ENCODE assay signal across 24 mouse cellular contexts in genomic region chr4:136887714-136888113, GRCm38 (mm10).
"Had no signal": no experiment of that assay in that cellular context is flagged by ENCODE, and none has a peak within 500 bp of the region (broad histone marks: within the 10 kb centered on the region; RNA-seq: fewer than 3 reads in every experiment).

No protein-coding gene starts in this region.

- H3K36me3 ChIP-seq: heart, embryonic 12.5 days; hindbrain, embryonic 10.5 days; hindbrain, embryonic 12.5 days; intestine, embryonic 15.5 days; limb, embryonic 10.5 days; limb, embryonic 12.5 days; liver, embryonic 13.5 days had no signal

- ATAC-seq: hindbrain, embryonic 16.5 days; inflammation-experienced regulatory T-cells, adult 6 months; intestine, embryonic 15.5 days; intestine, postnatal 0 days had no signal

- H3K27ac ChIP-seq: hindbrain, embryonic 10.5 days; hindbrain, embryonic 14.5 days; intestine, embryonic 15.5 days; layer of hippocampus, adult 2 months; left cerebral cortex, adult 2 months; limb, embryonic 10.5 days; limb, embryonic 12.5 days; liver, embryonic 13.5 days had no signal

- H3K4me3 ChIP-seq: gastrocnemius, adult 2 months; heart, embryonic 12.5 days; hindbrain, embryonic 10.5 days; hindbrain, embryonic 12.5 days; intestine, embryonic 15.5 days; layer of hippocampus, adult 2 months; left cerebral cortex, adult 2 months; limb, embryonic 10.5 days; limb, embryonic 12.5 days; liver, embryonic 13.5 days had no signal

- H3K27me3 ChIP-seq: liver, embryonic 13.5 days had no signal

- DNase-seq: gastrocnemius, adult 2 months; gastrocnemius, postnatal 10 days; gastrocnemius, postnatal 25 days; heart, postnatal 10 days; heart, postnatal 4 days; kidney, adult 18-20 months; kidney, adult 8-10 months; kidney, postnatal 10 days; kidney, postnatal 25 days; kidney, postnatal 4 days; liver; liver, embryonic 13.5 days had no signal

- H3K9me3 ChIP-seq: heart, embryonic 12.5 days; hindbrain, embryonic 10.5 days; hindbrain, embryonic 12.5 days; intestine, embryonic 15.5 days; limb, embryonic 10.5 days; limb, embryonic 12.5 days; liver, embryonic 13.5 days had no signal

- H3K4me1 ChIP-seq: heart, embryonic 12.5 days; intestine, embryonic 15.5 days; limb, embryonic 10.5 days; limb, embryonic 12.5 days; liver, embryonic 13.5 days had no signal
